ENCODE assay signal across 15 mouse cellular contexts in genomic region chr19:56747878-56748277, GRCm38 (mm10). TPM values are rescaled to one million over a fixed set of nuclear protein-coding genes. Genes with fewer than 3 reads are reported as not detected.
DNase-seq lines count a peak whose midpoint lies in the region; ATAC-seq and TF ChIP-seq lines count a peak whose summit lies in the region.
"Had no signal": no experiment of that assay in that cellular context is flagged by ENCODE, and none has a peak within 500 bp of the region (broad histone marks: within the 10 kb centered on the region; RNA-seq: fewer than 3 reads in every experiment).

No protein-coding gene starts in this region.

- DNase-seq in heart, adult 18-20 months = peak; percentile 61 to 70
- DNase-seq in heart, embryonic 10.5 days (ENCODE audit: low spot score) = no peak
- peak; percentile 24 for DNase-seq in kidney, postnatal 10 days
- DNase-seq in kidney, adult 2 months = no peak
- DNase-seq in lung, postnatal 10 days = peak; percentile 34
- DNase-seq in lung, adult 2 months = no peak
- no peak for DNase-seq in embryo, embryonic 10.5 days (ENCODE audit: low spot score)
- DNase-seq: cerebellum, adult 11 months; gastrocnemius, postnatal 14 days; midbrain, embryonic 14.5 days; right cerebral cortex, postnatal 25 days; thymus, postnatal 4 days had no signal

- TF ChIP-seq CTCF in kidney, adult 2 months (conservative IDR thresholded peaks at IDR 0.05; ENCODE audit: insufficient read depth, insufficient read length, low read depth, low read length) = no peak
- no peak for TF ChIP-seq CTCF in lung, adult 2 months (IDR thresholded peaks at IDR 0.05; ENCODE audit: insufficient read depth, low read length)

- H3K36me3 ChIP-seq in heart, embryonic 10.5 days = no peaks in the 10 kb centered on the region
- H3K36me3 ChIP-seq in kidney, adult 2 months (ENCODE audit: control insufficient read depth, insufficient read depth, low read length) = no peaks in the 10 kb centered on the region
- H3K36me3 ChIP-seq: embryonic facial prominence, embryonic 12.5 days; hindbrain, embryonic 12.5 days had no signal

- H3K9me3 ChIP-seq in heart, embryonic 10.5 days = no peaks in the 10 kb centered on the region
- H3K9me3 ChIP-seq: embryonic facial prominence, embryonic 12.5 days; hindbrain, embryonic 12.5 days had no signal

- no peak for ATAC-seq in granulocyte monocyte progenitor cell, adult 5-6 weeks (replicated peaks; ENCODE audit: poor library complexity, severe bottlenecking)

- WGBS in heart, embryonic 10.5 days = 67% methylated on average over 10 of the region's 10 CpGs
- WGBS in kidney, adult 2 months = 47% methylated on average over 10 of the region's 10 CpGs
- WGBS in lung, adult 2 months = 72% methylated on average over 10 of the region's 10 CpGs

- peaks cover 4% of the 10 kb centered on the region; the same call in 1 of the 2 replicates for H3K27me3 ChIP-seq in heart, embryonic 10.5 days (ENCODE audit: insufficient read depth, poor library complexity, severe bottlenecking)
- H3K27me3 ChIP-seq in kidney, adult 2 months (replicated peaks; ENCODE audit: control insufficient read depth, insufficient read depth, low read length) = no peaks in the 10 kb centered on the region
- H3K27me3 ChIP-seq: embryonic facial prominence, embryonic 12.5 days; hindbrain, embryonic 12.5 days had no signal

- TF ChIP-seq POLR2A in kidney, adult 2 months (IDR thresholded peaks at IDR 0.05; ENCODE audit: low read depth, low read length) = no peak
- TF ChIP-seq POLR2A in lung, adult 2 months (IDR thresholded peaks at IDR 0.05; ENCODE audit: borderline replicate concordance, extremely low read depth, low read depth, low read length) = no peak

- no peak overlapping the region for H3K27ac ChIP-seq in heart, embryonic 10.5 days
- no peak overlapping the region for H3K27ac ChIP-seq in kidney, adult 2 months (ENCODE audit: insufficient read depth, low read depth, low read length)
- H3K27ac ChIP-seq: hindbrain, embryonic 12.5 days had no signal

- H3K4me3 ChIP-seq in heart, embryonic 10.5 days = no peak overlapping the region
- H3K4me3 ChIP-seq in kidney, adult 2 months (ENCODE audit: insufficient read depth, low read depth, low read length) = no peak overlapping the region
- H3K4me3 ChIP-seq in lung, adult 2 months (replicated peaks; ENCODE audit: extremely low read depth, low read depth, low read length) = no peak overlapping the region
- H3K4me3 ChIP-seq: embryonic facial prominence, embryonic 12.5 days; hindbrain, embryonic 12.5 days had no signal

- H3K4me1 ChIP-seq in heart, embryonic 10.5 days = peaks cover 44% of the 10 kb centered on the region
- H3K4me1 ChIP-seq in kidney, adult 2 months (ENCODE audit: control insufficient read depth, insufficient read depth, low read length) = peaks cover 13% of the 10 kb centered on the region
- peaks cover 8% of the 10 kb centered on the region for H3K4me1 ChIP-seq in lung, adult 2 months (ENCODE audit: control insufficient read depth, insufficient read depth, low read length)

RNA-seq across cellular contexts. Expression of gene Adrb1, which starts 25.9 kb away (rescaled TPM):
- total RNA-seq in heart, adult 18-20 months (2021) = 10 to 100 TPM; 15.6 to 15.8 TPM
- 0.65 and 1.3 TPM in 2 replicates for polyA plus RNA-seq in heart, embryonic 10.5 days (2016; fragmentation: Nextera tagmentation; extraction: Ambion mirVana)
- polyA plus RNA-seq in kidney, adult 2 months (2012; rRNA removed) = 2.7 and 3.4 TPM in 2 replicates
- polyA plus RNA-seq in lung, adult 2 months (2012; rRNA removed) = 81.9 and 120 TPM in 2 replicates
- not detected in 2 replicates for total RNA-seq in granulocyte monocyte progenitor cell, adult 5-6 weeks (2014; fragmentation: Nextera tagmentation)
- total RNA-seq in granulocyte monocyte progenitor cell, adult 5-6 weeks (2017) = not detected in 2 replicates

Comparison
In these comparisons a context has a peak if more than half of its experiments do, and no peak if none do; other contexts are left out.
1. DNase-seq: peak in heart, adult 18-20 months (2 of 2), kidney, postnatal 10 days (single experiment) and lung, postnatal 10 days (single experiment); none in heart, embryonic 10.5 days (single experiment), kidney, adult 2 months (single experiment), lung, adult 2 months (single experiment) and embryo, embryonic 10.5 days (single experiment).
2. RNA of gene Adrb1, which starts 25.9 kb away (polyA plus RNA-seq): 81.9 to 120 TPM in lung, adult 2 months; 2.7 to 3.4 TPM in kidney, adult 2 months and 0.65 to 1.3 TPM in heart, embryonic 10.5 days; every median in the first group is over 10 times any median in the second.